Mouse (Mus musculus) B cell, adult 2 months (primary cell): Measurements from ENCODE around the gene Tff2.

Experiments
- DNase-seq, 2 experiments: peaks; one replicate each; pipeline ENCODE4 v3.0.0; 2022

Gene Tff2

DNA sequence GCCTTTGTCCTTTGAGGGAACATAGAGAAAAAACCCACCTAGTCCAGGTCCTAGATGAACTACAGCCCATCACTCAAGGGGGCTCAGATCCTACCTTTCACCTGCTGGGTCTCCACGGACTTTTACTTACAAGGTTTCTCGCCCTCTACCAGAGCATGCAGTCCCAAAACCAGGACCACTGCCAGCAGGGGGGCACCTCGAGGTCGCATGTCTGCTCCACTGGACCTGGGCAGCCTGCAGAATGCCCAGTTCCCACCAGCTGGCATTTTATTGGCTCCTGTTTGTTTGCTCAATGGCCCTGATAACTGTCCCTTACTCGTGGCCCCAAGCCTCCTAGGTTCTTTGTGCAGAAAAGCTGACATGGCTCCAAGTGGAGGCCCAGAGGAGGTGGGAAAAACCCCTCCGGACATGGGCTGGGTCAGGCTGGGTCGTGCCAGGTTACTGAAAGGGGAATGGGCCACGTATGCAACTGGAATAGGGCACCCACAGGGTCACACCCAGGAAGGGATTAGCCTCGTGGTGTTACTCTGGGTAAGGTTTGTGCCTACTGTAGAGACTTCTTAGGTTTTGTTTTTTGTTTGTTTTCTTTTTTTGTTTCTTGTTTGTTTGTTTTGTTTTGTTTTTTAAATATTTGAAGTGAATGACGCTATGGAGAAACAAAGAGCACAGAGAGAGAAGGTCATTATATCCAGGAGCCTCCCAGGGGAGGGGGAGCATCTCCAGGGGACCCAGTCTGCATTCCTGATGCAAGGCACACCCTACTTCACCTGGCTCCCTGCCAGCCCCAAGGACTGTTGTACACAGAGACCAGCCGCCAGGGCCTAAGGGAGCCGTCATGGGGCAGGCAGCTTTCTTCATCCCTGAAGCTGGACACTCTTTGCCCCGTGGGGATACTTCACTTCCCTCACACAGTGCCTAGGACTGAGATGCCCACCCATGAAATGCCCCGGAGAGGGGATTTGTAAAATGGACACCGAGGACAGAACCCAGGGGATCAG lies at the start of gene Tff2:
Gene Tff2 (minus strand): TSS at position 243 of the 998 bp plus-strand sequence.
- no peak for DNase-seq

DNA sequence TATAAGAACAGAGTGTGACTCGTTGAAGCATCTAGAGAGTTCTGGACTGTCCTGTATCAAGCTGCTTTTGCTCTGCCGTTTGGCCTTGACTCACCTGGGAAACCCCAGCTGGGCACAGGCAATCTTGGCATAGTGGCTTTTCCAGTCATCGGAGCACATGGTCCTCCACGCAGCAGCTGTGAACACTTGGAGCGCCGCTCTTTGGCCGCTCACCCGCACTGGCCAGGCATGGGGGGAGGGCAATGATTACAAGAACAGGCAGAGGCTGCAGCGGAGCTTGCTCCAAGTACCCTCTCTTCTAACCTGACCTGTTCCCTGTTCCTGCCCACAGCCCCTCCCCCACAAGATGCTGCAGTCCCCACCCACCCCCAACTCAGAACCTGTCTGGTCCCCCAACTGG lies 49.3 kb upstream of the Tff2 start:
- DNase-seq = no peak

DNA sequence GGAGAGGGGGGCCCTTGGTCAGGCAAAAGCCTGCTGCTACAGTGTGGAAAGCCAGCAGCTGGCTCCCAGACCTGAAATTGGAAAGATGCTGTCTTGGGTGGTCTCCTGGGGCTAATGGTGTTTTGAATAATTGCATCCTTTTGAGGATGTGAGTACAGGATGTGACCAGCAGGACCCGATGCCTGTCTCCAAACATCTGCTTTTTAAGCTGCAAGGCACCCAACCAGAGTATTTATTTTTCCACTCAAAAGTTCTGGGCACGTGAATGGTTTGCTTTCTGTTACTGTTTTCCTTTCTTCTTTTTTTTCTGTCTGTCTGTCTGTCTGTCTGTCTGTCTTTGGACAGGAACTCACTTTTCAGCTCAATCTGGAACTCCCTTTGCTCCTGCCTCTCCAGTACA lies 48.6 kb upstream of the Tff2 start:
- DNase-seq = peak; percentile 38 to 44

DNA sequence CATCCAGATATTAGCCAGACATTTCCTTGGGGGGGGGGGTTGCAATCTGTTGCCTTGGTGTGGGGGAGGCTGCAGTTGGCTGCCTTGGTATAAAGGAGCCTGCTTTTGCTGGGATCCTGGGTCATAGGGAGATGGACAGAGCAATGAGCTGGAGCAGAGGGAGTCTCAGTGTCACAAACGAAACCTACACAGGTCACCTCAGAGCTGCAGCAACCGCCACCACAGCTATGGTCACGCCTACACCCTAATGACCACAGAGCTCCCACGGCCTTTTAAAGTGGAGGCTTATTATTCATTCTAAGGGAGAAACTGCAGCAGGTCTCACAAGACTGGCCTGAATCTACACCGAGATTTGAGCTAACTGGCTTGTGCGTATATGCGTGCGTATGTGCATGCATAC lies 47.7 kb upstream of the Tff2 start:
- DNase-seq = no peak

DNA sequence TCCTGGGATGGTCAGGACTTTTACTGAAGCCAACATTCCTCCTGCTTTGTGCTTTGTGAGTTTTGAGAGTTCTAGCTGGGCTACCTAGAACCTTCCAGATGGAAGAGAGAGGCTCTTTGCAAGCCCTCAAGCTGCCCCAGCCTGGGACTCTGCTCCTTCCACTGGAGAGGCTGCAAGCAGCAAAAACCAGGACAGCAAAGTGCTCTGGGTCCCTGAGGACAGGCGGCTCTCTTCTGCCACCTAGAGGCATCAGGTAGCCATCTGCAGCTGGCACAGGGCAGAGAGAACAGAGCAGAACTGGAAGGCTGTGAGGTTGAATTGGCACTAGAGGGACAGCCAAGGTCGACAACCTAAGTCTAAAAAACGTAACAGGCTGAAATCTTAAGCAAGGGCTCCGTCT lies 43.3 kb upstream of the Tff2 start:
- peak; percentile 70 to 71 for DNase-seq

DNA sequence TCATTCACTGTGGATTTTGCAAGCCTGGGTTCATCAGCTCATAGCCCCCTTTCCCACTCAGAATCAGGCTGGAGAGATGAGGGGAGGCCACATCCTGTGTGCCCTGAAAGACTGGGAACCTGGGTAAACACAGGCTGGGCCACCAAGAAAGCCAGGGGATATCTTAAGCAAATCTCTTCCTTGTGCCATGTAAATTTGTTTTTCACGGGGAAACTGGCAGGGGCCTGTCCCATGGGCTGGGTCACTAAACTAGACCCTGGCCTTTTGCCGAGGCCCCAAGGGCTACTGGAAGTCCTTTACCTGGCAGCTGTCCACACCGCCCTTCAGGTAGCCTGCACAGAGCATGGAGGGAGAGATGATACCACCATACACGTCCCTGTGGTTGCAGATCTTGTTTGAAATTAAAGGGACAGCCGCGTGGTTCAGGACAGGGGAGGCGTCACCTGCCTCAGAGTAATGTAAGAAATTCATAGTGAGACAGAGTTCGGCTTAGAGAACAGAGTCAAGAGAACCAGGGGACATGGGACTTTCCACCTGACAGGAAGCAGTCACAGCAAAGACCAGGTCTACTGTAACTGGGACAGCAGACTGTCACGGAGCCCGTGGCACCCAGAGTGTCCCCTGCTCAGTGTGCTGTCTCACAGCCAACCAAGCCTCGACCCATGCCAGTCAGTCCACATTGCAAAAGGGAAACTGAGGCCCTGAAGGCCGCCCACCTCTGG lies 40.3 kb upstream of the Tff2 start:
- DNase-seq = peak in 1 of 2 experiments; percentile 19

DNA sequence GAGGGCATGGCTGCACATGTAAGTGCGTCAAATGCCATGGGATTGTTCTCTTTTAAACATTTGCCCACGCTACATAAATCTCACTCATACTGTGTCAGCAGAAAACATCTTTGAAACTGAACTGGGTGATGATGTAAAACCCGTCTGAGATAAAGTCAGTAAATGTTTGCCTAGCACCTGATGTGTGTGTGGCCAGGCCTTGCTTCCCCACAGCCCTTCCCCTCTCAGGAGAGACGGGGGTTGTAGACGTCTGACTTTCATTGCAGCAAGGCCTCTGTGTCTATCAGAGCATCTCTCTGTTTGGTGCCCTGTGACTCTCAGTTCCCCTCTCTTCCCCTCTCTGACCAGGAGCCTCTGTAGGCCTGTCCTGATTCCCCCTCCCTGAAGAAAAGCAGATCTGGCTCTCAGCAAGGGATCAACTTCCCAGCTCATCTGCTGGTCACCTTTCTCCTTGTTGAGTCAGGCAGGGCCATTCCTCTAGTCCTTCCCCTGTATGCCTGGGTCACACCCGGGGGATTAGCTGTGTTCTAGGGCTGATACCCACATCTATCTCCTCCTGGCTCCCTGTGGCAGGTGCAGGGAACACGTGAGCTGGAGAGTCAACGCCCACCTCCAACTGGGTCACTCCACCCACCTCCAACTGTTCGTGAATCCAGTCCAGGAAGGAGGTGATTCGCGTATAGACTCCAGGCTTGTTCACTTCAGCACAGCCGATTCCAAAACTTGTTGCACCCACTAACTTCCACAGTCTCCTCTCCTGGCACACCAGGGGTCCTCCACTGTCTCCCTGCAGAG lies 39.3 kb upstream of the Tff2 start:
- no peak for DNase-seq

DNA sequence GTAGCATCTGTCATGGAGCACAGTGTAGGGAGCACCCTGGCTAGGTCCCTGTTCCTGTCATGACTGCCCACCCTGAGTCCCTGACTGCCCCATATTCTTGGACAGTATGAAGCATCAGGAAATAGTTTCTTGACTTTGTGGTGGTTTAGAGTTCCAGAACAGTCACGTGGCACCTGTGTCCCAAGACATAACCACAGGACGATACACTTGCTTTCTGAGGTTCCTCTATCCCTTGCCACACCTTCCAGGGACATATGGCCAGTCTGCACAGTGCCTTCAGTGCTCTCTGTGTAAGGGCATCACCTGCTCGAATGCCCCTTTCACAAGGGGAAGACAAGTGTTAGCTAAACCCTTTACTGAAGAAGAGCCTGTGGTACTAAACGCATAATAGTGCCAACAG lies 37.4 kb upstream of the Tff2 start:
- no peak for DNase-seq

DNA sequence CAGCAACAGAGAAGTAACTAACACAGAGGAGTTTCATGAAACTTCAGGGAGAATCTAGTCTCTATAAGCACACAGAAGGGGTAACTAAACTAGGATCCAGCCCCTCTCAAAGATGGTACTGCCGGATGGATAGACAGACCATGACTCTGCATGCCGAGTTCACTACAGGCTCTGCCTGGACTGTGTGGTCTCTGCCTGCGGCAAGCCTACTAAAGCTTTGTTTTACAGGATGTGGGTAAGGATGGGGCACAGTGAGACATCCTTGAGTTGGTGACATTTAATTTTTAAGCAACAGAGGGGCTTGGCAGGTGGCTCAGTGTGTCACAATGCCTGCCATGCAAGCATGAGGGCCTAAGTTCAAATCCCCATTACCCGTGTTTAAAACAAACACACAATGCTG lies 32.2 kb upstream of the Tff2 start:
- no peak for DNase-seq

DNA sequence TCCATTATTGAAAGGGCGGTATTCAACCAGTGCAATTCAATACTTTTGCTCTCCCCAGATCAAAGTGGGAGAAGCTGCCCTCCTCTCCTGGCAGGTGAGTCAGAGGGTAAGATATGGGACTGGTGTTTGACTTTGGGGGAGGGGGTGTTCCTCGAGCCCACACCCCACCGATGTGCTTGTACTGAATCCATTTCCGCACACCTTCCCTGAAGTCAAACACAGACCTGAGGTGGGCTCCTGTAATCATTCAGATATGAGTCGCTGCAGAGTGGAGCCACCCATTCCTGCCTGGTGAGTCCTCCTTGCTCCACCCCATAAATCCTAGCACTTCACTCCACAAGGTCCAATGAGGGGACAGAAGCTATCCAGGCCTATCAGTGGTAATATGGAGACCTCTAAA lies 25.7 kb upstream of the Tff2 start:
- no peak for DNase-seq

DNA sequence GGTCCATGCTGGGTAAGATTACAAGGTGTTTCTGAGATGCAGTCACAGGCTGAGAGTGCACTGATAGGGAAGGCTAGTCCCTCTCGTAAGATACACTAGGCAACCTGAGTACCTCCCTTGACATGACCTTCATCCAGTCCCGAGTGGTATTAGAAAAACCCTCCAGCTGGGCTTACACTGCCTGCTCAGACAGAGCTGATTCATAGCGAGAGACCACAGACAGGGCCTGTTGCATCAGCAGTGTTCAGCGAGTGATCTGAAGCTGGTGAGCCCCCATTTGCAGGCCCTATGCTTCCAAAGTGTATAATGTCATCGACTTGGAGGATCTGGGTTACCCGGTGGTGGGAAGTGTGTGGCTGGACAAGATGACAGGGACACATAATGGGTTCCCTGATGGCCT lies 21.0 kb upstream of the Tff2 start, which contains the start of gene Tff1:
Gene Tff1 (minus strand): TSS at position 151 of the 400 bp plus-strand sequence.
- DNase-seq = no peak

DNA sequence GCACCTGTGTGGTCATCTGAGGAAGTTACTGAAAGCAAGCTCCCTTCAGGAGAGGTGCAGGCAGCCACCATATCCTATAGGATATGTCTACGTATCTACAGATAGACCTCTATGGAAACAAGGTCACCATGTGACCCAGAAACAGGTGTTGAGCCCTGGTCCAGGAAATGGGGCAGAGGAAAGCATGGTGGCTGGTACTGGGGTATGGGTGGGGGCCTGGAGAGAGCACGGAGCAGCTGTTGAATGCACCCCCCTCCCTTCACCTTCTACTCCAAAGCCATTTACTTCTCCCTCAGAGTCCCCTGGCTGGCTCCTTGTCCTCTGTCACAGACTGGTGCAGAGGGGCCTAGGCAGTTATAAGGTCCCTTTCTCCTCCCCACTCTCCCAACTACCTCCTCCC lies 19.7 kb upstream of the Tff2 start:
- no peak for DNase-seq

DNA sequence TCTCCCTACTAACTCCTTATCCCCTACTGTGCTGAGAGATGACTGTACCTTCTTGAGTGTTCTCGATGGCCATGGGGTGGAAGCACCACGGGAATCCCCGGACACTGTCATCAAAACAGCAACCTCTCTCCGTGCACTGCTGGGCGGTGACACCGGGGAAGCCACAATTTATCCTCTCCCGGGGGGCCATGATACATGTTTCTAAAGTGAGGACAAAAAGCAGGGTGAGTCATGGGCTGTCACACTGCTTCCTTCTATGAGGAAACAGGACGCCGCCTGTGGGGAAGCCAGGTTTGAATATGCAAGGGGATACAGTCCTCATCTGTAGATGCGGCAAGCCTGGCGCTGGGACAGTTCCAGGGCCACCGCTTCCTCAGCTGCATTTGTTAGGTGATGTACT lies 18.5 kb upstream of the Tff2 start:
- peak; percentile 13 to 32 for DNase-seq

DNA sequence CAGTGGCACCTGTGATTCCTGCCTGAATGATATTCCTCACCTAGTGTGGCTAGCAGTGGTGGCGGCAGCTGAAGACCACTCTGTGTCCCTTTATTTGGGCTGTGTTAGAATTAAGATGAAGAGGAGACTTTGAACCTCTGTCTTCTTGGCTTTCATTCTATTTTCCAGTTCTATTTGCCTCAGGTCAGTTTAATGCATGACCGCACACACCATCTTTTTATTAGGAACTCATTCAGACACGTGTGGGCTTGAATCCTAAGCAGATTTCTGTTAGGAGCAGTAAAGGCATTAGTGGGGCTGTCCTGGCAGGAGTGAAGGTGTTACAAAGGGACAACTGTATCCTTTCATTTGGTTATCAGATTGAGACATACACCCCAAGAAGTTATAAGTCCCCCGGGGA lies 16.2 kb upstream of the Tff2 start:
- DNase-seq = no peak

DNA sequence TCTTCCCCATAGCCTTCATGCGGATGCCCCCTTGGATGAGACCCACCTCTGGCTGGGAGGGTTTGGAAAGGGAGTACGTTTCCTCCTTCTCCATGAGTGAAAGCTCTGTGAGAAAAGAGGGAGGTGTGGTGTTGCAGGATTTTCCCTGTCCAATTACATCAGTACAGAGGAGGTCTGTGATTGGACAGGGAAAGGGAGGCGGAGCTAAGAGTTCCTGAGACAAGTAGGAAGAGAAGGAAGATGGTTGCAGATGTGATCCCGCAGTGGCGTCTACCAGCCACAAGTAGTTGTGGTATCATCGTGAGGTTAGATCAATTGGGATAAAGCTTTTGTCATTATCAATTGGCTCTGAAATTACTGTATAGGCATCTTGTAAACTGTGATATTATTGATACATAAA lies 13.8 kb upstream of the Tff2 start:
- no peak for DNase-seq

DNA sequence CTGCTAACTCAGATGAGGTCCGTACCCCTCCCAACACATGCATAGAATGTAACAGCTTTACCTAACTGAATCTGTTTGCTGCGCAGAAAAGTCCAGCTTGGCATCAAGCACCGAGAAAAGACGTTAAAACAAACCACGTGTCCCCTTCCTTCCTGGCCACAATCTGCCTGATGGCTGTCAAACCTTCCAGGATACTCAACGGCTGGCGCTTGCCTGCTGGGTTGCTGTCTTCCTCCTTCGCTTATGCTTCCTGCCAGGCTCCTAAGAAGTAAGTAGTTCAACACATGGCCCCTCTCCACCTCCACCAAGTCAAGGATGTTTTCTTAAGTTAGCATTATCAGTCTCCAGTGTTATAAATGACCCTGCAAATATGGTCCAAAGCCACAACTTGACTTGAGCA lies 9.7 kb upstream of the Tff2 start:
- no peak for DNase-seq

DNA sequence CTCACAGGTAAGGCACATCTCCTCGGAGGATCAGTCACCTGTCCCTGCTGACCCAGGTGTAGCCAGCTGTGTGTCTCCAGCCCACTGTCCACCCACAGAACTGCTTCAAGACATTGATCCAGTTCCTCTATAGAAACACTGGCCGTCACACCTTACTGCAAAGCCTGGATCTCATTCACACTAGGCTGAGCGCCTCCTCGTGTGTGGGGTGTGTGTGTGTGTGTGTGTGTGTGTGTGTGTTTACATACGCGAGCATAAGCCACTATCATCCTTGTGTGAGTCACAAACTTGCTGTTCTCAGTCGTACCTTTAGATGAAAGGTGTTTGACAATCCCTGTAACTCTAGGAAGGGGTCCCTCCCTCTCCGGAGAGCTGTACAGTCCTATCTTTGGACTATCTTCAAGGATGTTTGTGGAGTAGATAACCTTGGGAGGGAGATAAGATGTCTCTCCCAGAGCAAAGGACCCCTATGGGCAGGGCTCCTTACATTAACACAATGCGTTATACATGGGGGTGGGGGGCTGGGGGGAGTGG lies 9.0 kb upstream of the Tff2 start:
- DNase-seq = no peak

DNA sequence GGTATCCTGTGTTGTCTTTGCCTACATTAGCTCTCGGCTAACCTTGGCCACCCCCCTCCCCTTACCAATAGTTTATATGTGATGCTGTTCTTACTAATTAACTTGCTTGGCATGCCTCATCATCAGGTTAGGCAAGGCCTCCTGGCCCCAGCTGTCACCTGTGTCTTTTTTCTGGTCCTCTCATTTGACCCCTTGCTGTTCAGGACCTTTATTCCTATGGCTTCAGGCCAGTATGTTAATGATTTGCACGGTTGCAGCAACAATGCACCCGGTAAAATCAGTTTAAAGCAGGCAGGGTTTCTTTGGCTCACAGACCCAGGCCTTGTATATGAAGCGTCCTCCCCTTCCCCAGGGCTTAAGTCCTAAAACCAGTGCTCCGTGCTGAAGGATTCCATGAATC lies 8.4 kb upstream of the Tff2 start:
- no peak for DNase-seq

DNA sequence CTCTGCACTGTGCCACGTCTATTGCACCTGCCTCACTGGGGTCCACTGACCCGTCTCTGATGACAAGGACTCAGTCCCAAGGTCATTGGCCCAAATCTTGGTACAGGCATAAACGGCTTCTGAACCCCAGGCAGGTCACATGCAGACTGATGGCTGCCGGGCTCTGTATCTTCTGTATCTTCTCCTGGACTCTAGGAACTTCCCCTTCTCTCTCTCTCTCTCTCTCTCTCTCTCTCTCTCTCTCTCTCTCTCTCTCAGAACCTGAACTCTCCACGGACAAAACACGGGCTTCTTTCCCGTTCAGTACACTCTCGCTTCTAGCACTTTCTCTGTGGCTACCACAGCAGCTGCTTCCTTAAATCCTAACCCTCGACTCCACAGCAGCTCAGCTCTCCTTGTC lies 1.9 kb upstream of the Tff2 start:
- DNase-seq = no peak

DNA sequence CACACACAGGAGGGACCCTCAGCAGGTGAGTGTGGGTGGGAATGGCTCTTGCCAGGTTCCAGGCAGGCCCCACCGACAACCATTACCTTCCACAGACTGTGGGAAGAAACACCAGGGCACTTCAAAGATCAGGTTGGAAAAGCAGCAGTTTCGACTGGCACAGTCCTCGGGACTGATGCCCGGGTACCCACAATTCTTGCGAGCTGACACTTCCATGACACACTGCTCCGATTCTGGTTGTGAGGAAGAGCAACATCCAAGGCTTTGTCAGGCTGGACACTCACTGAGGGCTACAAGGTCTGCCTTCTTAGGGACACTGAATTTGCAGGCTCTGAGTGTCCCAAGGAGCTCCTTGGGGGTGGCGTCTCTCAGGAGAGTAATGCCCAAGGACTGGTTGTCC lies 2.0 kb downstream of the Tff2 start:
- no peak for DNase-seq

DNA sequence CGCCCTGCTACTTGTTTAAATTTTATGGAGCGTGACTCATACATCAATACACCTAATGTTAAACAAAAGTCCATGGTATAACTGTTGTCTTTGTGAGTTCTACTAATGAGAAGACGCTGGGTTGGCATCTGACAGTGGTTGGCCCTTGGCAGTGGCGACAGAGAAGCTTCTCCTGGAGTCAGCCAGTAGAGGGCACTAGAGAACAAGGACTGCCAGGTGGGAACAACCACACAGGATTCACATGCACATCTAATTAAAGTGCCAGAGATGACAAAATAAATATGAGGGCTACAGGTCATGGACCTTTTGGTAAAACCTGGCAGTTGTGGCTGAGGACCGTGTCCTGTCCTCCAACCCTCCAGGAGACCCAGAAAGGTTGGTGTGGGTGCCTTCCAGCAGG lies 5.7 kb downstream of the Tff2 start:
- peak; percentile 71 to 76 for DNase-seq

DNA sequence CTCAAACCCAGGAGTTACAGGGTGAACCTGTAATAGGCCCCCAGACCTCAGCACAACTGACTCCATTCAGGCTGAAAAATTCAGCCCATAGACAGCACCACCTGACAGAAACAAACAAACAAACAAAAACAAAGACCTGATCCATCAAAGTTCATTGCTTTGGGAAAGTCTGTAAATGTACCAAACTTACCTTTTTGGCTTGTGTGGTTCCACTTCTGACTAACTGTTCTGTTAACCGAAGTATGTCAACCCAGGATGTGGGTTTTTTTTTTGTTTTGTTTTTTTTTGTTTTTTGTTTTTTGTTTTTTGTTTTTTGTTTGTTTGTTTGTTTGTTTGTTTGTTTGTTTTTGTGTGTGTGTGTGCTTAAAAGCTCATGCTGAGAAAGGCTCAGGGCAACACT lies 7.3 kb downstream of the Tff2 start:
- DNase-seq = no peak

DNA sequence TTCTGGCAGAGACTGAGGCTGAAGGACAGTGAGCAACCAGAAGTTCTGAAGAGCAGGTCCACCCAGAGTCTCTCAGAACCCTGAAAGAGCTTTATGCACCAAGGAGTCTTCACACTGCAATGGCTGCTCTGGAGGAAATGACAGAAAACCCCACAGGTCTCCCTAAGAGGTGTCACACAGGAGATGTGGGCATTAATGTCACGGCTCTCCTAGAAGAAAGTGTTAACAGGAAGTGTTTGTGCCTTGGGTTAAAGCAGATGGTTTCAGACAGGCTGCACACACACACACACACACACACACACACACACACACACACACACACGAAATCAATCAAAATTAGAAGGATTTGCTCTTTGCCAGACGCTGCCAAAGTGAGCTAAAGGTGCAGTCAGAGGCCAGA lies 7.8 kb downstream of the Tff2 start:
- no peak for DNase-seq
